Mouse (Mus musculus) hindbrain, embryonic 12.5 days (tissue): ENCODE results near the gene Atg4b. TPM values are rescaled to one million over a fixed set of nuclear protein-coding genes. Genes with fewer than 3 reads are reported as not detected.

Experiments
- ATAC-seq: fragments of 200-750 bp; cut with Nextera tagmentation; 2 replicates; pipeline ENCODE4 v1.8.0; 2017; ENCODE audit warnings: moderate TSS enrichment; ENCODE audit not compliant: low FRiP score
- H3K27ac ChIP-seq: fragments of 300-500 bp; sonication (generic); 2 replicates; pipeline ENCODE4 v1.5.1; 2016; ENCODE audit warnings: mild to moderate bottlenecking
- H3K27me3 ChIP-seq: fragments of 300-500 bp; sonication (generic); 2 replicates; pipeline ENCODE4 v1.6.1; 2016; ENCODE audit warnings: mild to moderate bottlenecking
- H3K36me3 ChIP-seq: fragments of 300-500 bp; sonication (generic); 2 replicates; pipeline ENCODE4 v1.6.1; 2016; ENCODE audit warnings: mild to moderate bottlenecking
- H3K4me1 ChIP-seq: fragments of 300-500 bp; sonication (generic); 2 replicates; pipeline ENCODE4 v1.6.1; 2016
- H3K4me2 ChIP-seq: fragments of 300-500 bp; sonication (generic); replicated peaks from 2 replicates; pipeline ENCODE4 v1.6.1; 2016; ENCODE audit warnings: mild to moderate bottlenecking
- H3K4me3 ChIP-seq: fragments of 300-500 bp; sonication (generic); 2 replicates; pipeline ENCODE4 v1.5.1; 2016; ENCODE audit warnings: mild to moderate bottlenecking
- H3K9ac ChIP-seq: fragments of 300-500 bp; sonication (generic); 2 replicates; pipeline ENCODE4 v1.6.1; 2016; ENCODE audit warnings: mild to moderate bottlenecking, moderate library complexity
- H3K9me3 ChIP-seq: fragments of 300-500 bp; sonication (generic); replicated peaks from 2 replicates; pipeline ENCODE4 v1.6.1; 2016; ENCODE audit warnings: mild to moderate bottlenecking
- WGBS: fragments of 180-500 bp; shearing (Covaris S2); methylation state at CpG from one replicate; pipeline ENCODE4 v1.1.7; 2016; 5-methylcytosine and 5-hydroxymethylcytosine counted together
- polyA plus RNA-seq: library from polyadenylated mRNA; unstranded; fragments of >200 nt; fragmentation: Nextera tagmentation; extraction: Ambion mirVana; gene quantifications from 2 replicates; pipeline ENCODE4 v1.2.1, GENCODE M21; 2016

The Atg4b gene
- polyA plus RNA-seq = 106 and 110 TPM in 2 replicates

- Histone ChIP-seq H3K4me3 (no peak within 1 kb of the TSS), H3K9ac (no peak within 1 kb of the TSS), H3K27ac (no peak within 1 kb of the TSS), H3K4me2 (no peak within 1 kb of the TSS), H3K27me3 (no peaks in the 10 kb centered on the region), H3K4me1 (peaks cover 16% of the 10 kb centered on the region), H3K36me3 (peaks cover 23% of the 10 kb centered on the region), H3K9me3 (no peaks in the 10 kb centered on the region)
- ATAC-seq = no peak
- 83% methylated on average over 6 of the region's 6 CpGs for WGBS
These were observed at the start of gene Atg4b for GRCm38 (mm10) chr1:93751290-93751689. TSS of gene Atg4b (plus strand) at chr1:93751500.

GRCm38 (mm10) chr1:93702106-93702505 lies 49.2 kb upstream of the Atg4b start:
- Histone ChIP-seq H3K9me3 (no peaks in the 10 kb centered on the region), H3K4me3 (no peak overlapping the region), H3K27me3 (no peaks in the 10 kb centered on the region), H3K4me2 (no peak overlapping the region), H3K9ac (no peak overlapping the region), H3K4me1 (no peaks in the 10 kb centered on the region), H3K27ac (no peak overlapping the region), H3K36me3 (peaks cover 15% of the 10 kb centered on the region)
- WGBS = 90% methylated on average over 1 of the region's 1 CpGs
- ATAC-seq = no peak

- Histone ChIP-seq H3K4me1 (no peaks in the 10 kb centered on the region), H3K4me3 (no peak overlapping the region)
These were observed 47.7 kb upstream of the Atg4b start for GRCm38 (mm10) chr1:93703472-93704048.

DNA sequence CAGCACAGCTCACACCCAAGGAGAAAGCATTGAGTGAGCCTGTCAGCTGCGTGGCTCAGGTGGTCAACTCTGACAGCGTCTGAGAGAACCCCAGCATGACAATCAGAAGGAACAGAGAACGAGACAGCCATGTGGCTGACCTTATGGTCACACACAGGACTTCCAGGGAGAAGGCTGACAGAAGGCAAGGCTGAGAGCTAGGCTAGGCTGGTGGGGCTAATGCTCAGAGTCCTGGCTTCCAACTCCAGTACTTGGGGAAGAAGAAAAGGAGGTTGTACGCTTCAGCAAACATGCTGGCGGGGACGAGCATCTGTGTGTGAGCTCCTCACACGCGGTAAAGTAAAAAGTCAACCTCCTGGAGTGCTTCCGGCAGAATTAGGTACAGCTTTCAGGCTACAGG lies 47.0 kb upstream of the Atg4b start:
- no peaks in the 10 kb centered on the region for H3K4me1 ChIP-seq
- H3K9ac ChIP-seq = no peak overlapping the region
- H3K4me3 ChIP-seq = no peak overlapping the region
- no peaks in the 10 kb centered on the region for H3K9me3 ChIP-seq
- no peak for ATAC-seq
- WGBS = 85% methylated on average over 9 of the region's 9 CpGs
- H3K36me3 ChIP-seq = peaks cover 15% of the 10 kb centered on the region
- H3K4me2 ChIP-seq = no peak overlapping the region
- no peak overlapping the region for H3K27ac ChIP-seq
- no peaks in the 10 kb centered on the region for H3K27me3 ChIP-seq

More at GRCm38 (mm10) chr1:93703472-93704048, 47.7 kb upstream of the Atg4b start:
- H3K4me2 ChIP-seq = no peak overlapping the region
- H3K36me3 ChIP-seq = peaks cover 15% of the 10 kb centered on the region
- ATAC-seq = no peak
- WGBS = 96% methylated on average over 10 of the region's 10 CpGs
- no peak overlapping the region for H3K9ac ChIP-seq
- no peak overlapping the region for H3K27ac ChIP-seq
- no peaks in the 10 kb centered on the region for H3K9me3 ChIP-seq
- H3K27me3 ChIP-seq = no peaks in the 10 kb centered on the region

GRCm38 (mm10) chr1:93705389-93705788 lies 45.9 kb upstream of the Atg4b start:
- Histone ChIP-seq H3K36me3 (peaks cover 15% of the 10 kb centered on the region), H3K27ac (no peak overlapping the region), H3K9me3 (no peaks in the 10 kb centered on the region), H3K27me3 (no peaks in the 10 kb centered on the region), H3K4me3 (no peak overlapping the region), H3K4me2 (no peak overlapping the region), H3K4me1 (no peaks in the 10 kb centered on the region), H3K9ac (no peak overlapping the region)
- no peak for ATAC-seq
- WGBS = 72% methylated on average over 3 of the region's 3 CpGs

DNA sequence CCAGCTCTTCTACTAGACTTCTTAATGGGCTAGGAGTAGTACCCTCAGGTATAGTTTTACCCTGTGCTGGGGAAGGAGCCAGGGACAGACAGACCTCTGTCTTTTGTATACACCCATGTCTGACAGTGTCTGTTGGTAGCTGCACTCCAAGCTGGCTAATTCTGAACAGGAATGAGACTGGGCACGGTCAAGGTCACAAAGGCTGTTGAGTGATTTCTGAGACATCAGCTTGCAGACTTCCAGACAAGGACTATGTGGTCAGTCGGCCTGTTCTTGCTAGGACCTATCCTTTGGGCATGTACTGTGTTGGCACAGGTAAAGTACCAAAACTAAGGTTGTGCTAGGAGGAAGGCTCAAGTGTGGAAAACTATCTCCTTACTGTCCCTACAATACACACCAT lies 35.1 kb upstream of the Atg4b start:
- H3K4me3 ChIP-seq = no peak overlapping the region
- WGBS = 90% methylated on average over 2 of the region's 2 CpGs

DNA sequence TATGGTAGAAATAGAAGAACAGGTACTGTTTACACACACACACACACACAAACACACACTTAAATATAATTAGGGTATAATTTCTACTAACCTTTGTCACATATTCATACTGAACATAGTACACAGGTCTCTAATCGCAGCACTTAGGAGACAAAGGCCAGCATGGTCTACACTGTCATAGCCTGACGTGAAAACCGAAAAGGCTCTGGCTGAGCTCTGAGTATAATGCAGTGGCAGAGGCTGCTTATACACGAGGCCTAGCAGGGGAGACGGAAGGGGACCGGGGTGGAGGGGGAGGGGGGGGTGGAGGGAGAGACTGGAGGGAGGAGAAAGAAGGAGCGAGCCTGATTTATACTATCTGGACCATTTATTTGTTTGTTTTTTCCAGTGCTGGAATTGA lies 29.7 kb upstream of the Atg4b start:
- 67% methylated on average over 7 of the region's 7 CpGs for WGBS
- peaks cover 13% of the 10 kb centered on the region for H3K36me3 ChIP-seq
- H3K4me2 ChIP-seq = no peak overlapping the region
- H3K27me3 ChIP-seq = no peaks in the 10 kb centered on the region
- H3K9me3 ChIP-seq = no peaks in the 10 kb centered on the region
- no peak for ATAC-seq
- no peak overlapping the region for H3K4me3 ChIP-seq
- H3K27ac ChIP-seq = no peak overlapping the region
- H3K4me1 ChIP-seq = no peaks in the 10 kb centered on the region
- H3K9ac ChIP-seq = no peak overlapping the region

More for the DNA sequence above, 35.1 kb upstream of the Atg4b start:
- Histone ChIP-seq H3K36me3 (peaks cover 27% of the 10 kb centered on the region), H3K9ac (no peak overlapping the region), H3K27ac (no peak overlapping the region), H3K4me1 (no peaks in the 10 kb centered on the region), H3K27me3 (no peaks in the 10 kb centered on the region), H3K9me3 (no peaks in the 10 kb centered on the region), H3K4me2 (no peak overlapping the region)
- ATAC-seq = no peak

GRCm38 (mm10) chr1:93724623-93725022 lies 26.7 kb upstream of the Atg4b start:
- Histone ChIP-seq H3K9me3 (no peaks in the 10 kb centered on the region), H3K4me3 (no peak overlapping the region), H3K9ac (no peak overlapping the region), H3K36me3 (peaks cover 11% of the 10 kb centered on the region), H3K4me2 (no peak overlapping the region), H3K27ac (no peak overlapping the region), H3K27me3 (no peaks in the 10 kb centered on the region), H3K4me1 (no peaks in the 10 kb centered on the region)
- no peak for ATAC-seq
- 86% methylated on average over 3 of the region's 3 CpGs for WGBS

- H3K9me3 ChIP-seq = no peaks in the 10 kb centered on the region
- no peaks in the 10 kb centered on the region for H3K27me3 ChIP-seq
- H3K36me3 ChIP-seq = peaks cover 8% of the 10 kb centered on the region
- no peak overlapping the region for H3K9ac ChIP-seq
- no peaks in the 10 kb centered on the region for H3K4me1 ChIP-seq
- 90% methylated on average over 5 of the region's 5 CpGs for WGBS
- no peak for ATAC-seq
- H3K4me3 ChIP-seq = no peak overlapping the region
- no peak overlapping the region for H3K4me2 ChIP-seq
- H3K27ac ChIP-seq = no peak overlapping the region
These were observed 25.6 kb upstream of the Atg4b start for GRCm38 (mm10) chr1:93725665-93726064.

DNA sequence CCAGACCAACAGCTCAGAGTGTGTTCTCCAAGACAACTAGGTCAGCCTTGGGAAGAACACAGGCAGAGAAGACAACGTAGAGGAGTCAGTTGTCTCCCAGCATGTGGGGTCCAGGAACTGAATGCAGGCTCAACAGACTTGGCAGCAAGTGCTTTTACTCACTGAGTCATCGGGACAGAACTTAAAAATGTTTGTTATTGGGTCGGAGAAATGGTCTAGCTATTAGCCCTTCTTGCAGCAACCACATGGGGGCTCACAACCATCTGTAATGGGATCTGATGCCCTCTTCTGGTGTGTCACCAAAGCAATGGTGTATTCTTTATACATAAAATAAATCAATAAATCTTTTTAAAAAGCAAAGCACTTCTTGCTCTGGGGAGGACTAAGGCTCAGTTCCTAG lies 25.2 kb upstream of the Atg4b start:
- H3K4me2 ChIP-seq = no peak overlapping the region
- H3K36me3 ChIP-seq = peaks cover 8% of the 10 kb centered on the region
- H3K27me3 ChIP-seq = no peaks in the 10 kb centered on the region
- H3K27ac ChIP-seq = no peak overlapping the region
- no peaks in the 10 kb centered on the region for H3K4me1 ChIP-seq
- 78% methylated on average over 3 of the region's 3 CpGs for WGBS
- ATAC-seq = no peak
- H3K4me3 ChIP-seq = no peak overlapping the region
- no peaks in the 10 kb centered on the region for H3K9me3 ChIP-seq
- no peak overlapping the region for H3K9ac ChIP-seq

DNA sequence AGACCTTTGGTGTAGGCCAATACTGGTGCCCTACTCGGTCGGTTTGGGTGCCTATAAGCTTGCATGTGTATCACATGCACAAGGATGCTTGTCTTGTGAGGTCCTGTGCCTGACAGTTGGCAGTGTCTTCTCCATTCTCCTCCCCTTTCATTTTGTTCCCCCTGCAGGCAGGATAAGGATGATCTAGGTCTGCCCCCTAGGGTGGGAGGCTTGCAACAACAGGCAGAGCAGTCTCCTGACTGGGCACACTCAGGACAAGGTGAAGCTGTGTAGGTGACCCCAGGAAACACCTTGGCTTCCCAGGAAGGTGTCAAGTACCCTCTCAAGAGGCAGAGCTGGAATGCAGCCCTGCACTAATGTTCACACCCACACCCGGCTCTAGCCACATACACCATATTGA lies 24.3 kb upstream of the Atg4b start:
- no peaks in the 10 kb centered on the region for H3K9me3 ChIP-seq
- H3K4me2 ChIP-seq = no peak overlapping the region
- no peak overlapping the region for H3K4me3 ChIP-seq
- H3K27ac ChIP-seq = no peak overlapping the region
- H3K4me1 ChIP-seq = peaks cover 1% of the 10 kb centered on the region
- ATAC-seq = no peak
- H3K9ac ChIP-seq = no peak overlapping the region
- H3K36me3 ChIP-seq = peaks cover 8% of the 10 kb centered on the region
- WGBS = 71% methylated on average over 3 of the region's 3 CpGs
- no peaks in the 10 kb centered on the region for H3K27me3 ChIP-seq

DNA sequence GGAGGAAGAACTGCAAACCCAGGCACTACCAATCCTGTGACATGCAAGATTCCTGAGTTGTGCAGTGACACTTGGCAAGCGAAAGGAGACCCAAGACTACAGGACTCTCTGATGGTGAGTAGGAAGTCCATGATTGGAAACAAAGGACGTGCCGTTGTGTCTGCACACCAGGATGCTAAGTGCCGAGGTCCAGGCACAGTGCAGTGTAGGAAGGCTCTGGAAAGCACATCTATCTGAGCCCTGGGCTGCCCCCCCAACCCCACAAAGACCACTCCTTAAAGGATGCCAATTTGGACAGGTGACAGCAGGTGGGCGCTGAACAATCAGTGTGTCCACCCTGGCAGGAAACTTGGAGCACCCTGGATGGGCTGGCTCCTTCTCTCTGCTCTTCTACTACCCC lies 20.2 kb upstream of the Atg4b start:
- H3K27ac ChIP-seq = no peak overlapping the region
- H3K9ac ChIP-seq = no peak overlapping the region

DNA sequence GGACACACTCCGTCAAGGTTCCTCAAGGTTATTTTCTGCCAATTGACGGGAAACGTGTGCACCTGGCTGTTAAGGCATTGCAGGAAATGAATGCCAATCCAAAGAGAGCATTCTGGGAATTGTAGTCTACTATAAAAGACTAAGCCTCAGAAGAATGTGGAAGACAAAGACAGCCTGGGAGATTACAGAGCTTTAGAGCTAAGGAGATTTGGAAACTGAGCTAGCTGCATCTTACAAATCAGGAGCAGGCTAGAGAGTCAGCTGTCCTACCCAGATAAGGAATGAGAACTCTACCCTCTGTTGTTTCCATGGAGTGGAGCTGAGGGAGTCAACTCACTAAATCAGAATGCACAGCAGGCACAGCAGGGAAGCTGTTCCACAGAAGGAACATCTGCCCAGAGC lies 19.4 kb upstream of the Atg4b start:
- Histone ChIP-seq H3K4me3 (no peak overlapping the region), H3K9ac (no peak overlapping the region), H3K27me3 (no peaks in the 10 kb centered on the region), H3K27ac (no peak overlapping the region), H3K36me3 (no peaks in the 10 kb centered on the region), H3K9me3 (no peaks in the 10 kb centered on the region), H3K4me1 (peaks cover 5% of the 10 kb centered on the region), H3K4me2 (no peak overlapping the region)
- no peak for ATAC-seq
- 21% methylated on average over 3 of the region's 3 CpGs for WGBS

More for the DNA sequence above, 20.2 kb upstream of the Atg4b start:
- Histone ChIP-seq H3K4me3 (no peak overlapping the region), H3K4me1 (peaks cover 5% of the 10 kb centered on the region), H3K27me3 (no peaks in the 10 kb centered on the region), H3K4me2 (no peak overlapping the region), H3K36me3 (no peaks in the 10 kb centered on the region), H3K9me3 (no peaks in the 10 kb centered on the region)
- ATAC-seq = no peak
- 86% methylated on average over 5 of the region's 5 CpGs for WGBS
